Mouse (Mus musculus): Measurements from ENCODE around the gene Gm13420. TPM values are rescaled to one million over a fixed set of nuclear protein-coding genes. Genes with fewer than 3 reads are reported as not detected.

Gm13420 gene
- polyA plus RNA-seq, 1 experiment from 2014 or later: 0.25 TPM

DNA sequence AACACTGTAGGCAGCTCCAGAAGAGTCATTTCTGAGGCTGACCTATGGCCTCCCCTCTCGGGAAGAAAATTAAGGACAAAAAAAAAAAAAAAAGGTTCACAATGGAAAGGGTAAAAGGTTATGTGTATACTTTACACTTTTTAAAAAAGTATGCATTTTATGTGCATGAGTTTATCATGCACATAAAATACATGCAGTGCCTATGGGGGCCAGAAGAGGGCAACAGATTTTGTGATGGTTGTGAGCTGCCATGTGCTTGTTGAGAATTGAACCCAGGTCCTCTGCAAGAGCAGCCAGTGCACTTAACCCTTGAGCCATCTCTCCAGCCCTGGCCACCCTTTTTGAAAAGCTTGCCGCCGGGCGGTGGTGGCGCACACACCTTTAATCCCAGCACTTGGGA, 3.6 kb downstream of the Gm13420 start:
- DNase-seq (ENCODE audit: low spot score) (peak; percentile 36), ATAC-seq (replicated peaks; ENCODE audit: insufficient number of reproducible peaks, low FRiP score, low TSS enrichment, low read depth) (no peak)
- 43% methylated on average over 5 of the region's 5 CpGs for WGBS
- no peak overlapping the region for H3K4me2 ChIP-seq (ENCODE audit: low read depth, low read length)
- no peaks in the 10 kb centered on the region for H3K9me3 ChIP-seq (replicated peaks; ENCODE audit: control insufficient read depth, low read length)
- peaks cover 5% of the 10 kb centered on the region for H3K4me1 ChIP-seq (ENCODE audit: control insufficient read depth, insufficient read depth, low read length)
- no peak overlapping the region for H3K27ac ChIP-seq (replicated peaks; ENCODE audit: low read depth, low read length)
- no peaks in the 10 kb centered on the region for H3K36me3 ChIP-seq (replicated peaks; ENCODE audit: control insufficient read depth, insufficient read depth, low read depth, low read length)
- no peak overlapping the region for H3K9ac ChIP-seq (replicated peaks; ENCODE audit: low read length)
- H3K4me3 ChIP-seq (ENCODE audit: low read depth, low read length): no peak overlapping the region
- H3K27me3 ChIP-seq (ENCODE audit: control insufficient read depth, insufficient read depth, low read length): peaks cover 42% of the 10 kb centered on the region

DNA sequence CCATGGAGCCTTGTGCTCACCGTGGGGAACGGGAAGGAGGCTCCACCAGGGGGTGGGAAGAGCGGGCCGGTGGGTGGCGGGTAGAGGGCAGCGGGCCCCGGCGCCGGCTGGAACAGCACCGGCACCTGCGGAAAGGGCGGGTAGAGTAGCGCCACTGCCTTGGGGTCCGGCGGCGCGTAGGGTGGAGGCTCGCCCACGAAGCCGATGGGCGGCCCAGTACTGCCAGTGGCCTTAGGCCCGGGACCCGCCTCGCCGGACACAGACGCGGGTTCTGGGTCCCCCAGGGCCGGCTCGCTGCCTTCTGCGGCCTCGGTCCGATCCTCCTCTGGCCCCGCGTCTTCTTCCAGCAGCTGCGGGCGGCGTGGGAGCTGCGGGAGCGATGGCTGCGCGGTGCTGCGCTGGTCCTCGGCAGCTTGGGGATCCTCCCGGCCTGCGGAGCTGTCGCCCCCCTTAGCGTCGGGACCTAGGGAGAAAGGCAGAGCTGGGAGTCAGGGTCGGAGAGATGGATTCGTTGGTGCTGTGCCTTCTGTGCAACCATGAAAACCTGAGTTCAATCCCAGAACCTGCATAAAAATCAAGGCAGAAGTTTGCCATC, 4.2 kb downstream of the Gm13420 start:
- Histone ChIP-seq H3K36me3 (replicated peaks; ENCODE audit: control insufficient read depth, insufficient read depth, low read depth, low read length) (no peaks in the 10 kb centered on the region), H3K27ac (replicated peaks; ENCODE audit: low read depth, low read length) (no peak overlapping the region), H3K4me1 (ENCODE audit: control insufficient read depth, insufficient read depth, low read length) (peaks cover 5% of the 10 kb centered on the region), H3K4me3 (ENCODE audit: low read depth, low read length) (peak overlapping the region; percentile 30), H3K9me3 (replicated peaks; ENCODE audit: control insufficient read depth, low read length) (no peaks in the 10 kb centered on the region), H3K27me3 (ENCODE audit: control insufficient read depth, insufficient read depth, low read length) (peaks cover 39% of the 10 kb centered on the region), H3K9ac (replicated peaks; ENCODE audit: low read length) (peak overlapping the region; percentile 52), H3K4me2 (ENCODE audit: low read depth, low read length) (peak overlapping the region; percentile 56)
- ATAC-seq (replicated peaks; ENCODE audit: insufficient number of reproducible peaks, low FRiP score, low TSS enrichment, low read depth) (no peak), DNase-seq (ENCODE audit: low spot score) (no peak)
- WGBS: 5% methylated on average over 50 of the region's 50 CpGs

DNA sequence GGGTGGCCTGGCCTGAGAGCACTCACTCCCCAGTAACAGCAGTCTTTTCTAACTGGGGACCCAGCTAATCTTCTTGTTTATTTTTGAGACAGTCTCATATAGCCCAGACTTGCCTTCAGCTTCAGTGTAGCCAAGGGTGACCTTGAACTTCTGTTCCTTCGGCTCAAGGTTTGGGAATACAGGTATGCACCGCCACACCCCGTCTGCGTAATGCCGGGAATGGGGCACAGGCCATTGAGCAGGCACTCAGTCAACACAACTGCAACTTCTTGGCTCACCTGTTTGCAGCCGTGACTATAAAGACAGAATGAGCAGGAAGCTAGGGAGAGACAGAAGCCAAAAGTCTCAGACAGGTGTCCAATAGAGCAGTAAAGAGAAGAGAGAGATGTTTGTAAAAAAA, 7.2 kb downstream of the Gm13420 start:
- Histone ChIP-seq H3K9ac (replicated peaks; ENCODE audit: low read length) (no peak overlapping the region), H3K9me3 (replicated peaks; ENCODE audit: control insufficient read depth, low read length) (no peaks in the 10 kb centered on the region), H3K4me2 (ENCODE audit: low read depth, low read length) (no peak overlapping the region), H3K4me3 (ENCODE audit: low read depth, low read length) (no peak overlapping the region), H3K4me1 (ENCODE audit: control insufficient read depth, insufficient read depth, low read length) (no peaks in the 10 kb centered on the region), H3K27me3 (ENCODE audit: control insufficient read depth, insufficient read depth, low read length) (peaks cover 23% of the 10 kb centered on the region), H3K36me3 (replicated peaks; ENCODE audit: control insufficient read depth, insufficient read depth, low read depth, low read length) (no peaks in the 10 kb centered on the region), H3K27ac (replicated peaks; ENCODE audit: low read depth, low read length) (no peak overlapping the region)
- 88% methylated on average over 6 of the region's 6 CpGs for WGBS
- ATAC-seq (replicated peaks; ENCODE audit: insufficient number of reproducible peaks, low FRiP score, low TSS enrichment, low read depth): no peak
- DNase-seq (ENCODE audit: low spot score): no peak

DNA sequence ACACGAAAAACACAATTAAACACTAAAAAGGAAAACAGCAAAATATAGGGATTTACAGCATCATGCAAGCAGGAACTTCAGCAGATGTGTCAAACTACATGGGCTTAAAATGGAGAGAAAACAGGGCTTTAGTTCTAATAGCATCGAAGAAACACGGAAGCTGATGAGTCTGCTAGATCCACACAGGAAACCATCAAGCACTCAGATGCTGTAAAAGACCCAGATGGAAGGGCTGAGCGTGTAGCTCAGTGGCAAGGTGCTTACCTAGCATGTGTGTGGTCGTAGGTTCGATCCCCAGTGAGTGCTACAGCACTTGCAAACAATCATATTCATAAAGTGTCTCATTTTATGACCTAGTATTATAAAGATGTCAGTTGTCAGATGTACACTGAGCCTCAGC, 10.3 kb downstream of the Gm13420 start:
- no peak overlapping the region for H3K4me2 ChIP-seq (ENCODE audit: low read depth, low read length)
- no peak overlapping the region for H3K4me3 ChIP-seq (ENCODE audit: low read depth, low read length)
- peaks cover 4% of the 10 kb centered on the region; the same call in 1 of the 2 replicates for H3K27me3 ChIP-seq (ENCODE audit: control insufficient read depth, insufficient read depth, low read length)
- no peak overlapping the region for H3K27ac ChIP-seq (replicated peaks; ENCODE audit: low read depth, low read length)
- 93% methylated on average over 6 of the region's 6 CpGs for WGBS
- H3K9ac ChIP-seq (replicated peaks; ENCODE audit: low read length): no peak overlapping the region
- ATAC-seq (replicated peaks; ENCODE audit: insufficient number of reproducible peaks, low FRiP score, low TSS enrichment, low read depth): no peak
- no peaks in the 10 kb centered on the region for H3K4me1 ChIP-seq (ENCODE audit: control insufficient read depth, insufficient read depth, low read length)
- no peak for DNase-seq (ENCODE audit: low spot score)
- peaks cover 3% of the 10 kb centered on the region for H3K36me3 ChIP-seq (replicated peaks; ENCODE audit: control insufficient read depth, insufficient read depth, low read depth, low read length)
- no peaks in the 10 kb centered on the region for H3K9me3 ChIP-seq (replicated peaks; ENCODE audit: control insufficient read depth, low read length)

DNA sequence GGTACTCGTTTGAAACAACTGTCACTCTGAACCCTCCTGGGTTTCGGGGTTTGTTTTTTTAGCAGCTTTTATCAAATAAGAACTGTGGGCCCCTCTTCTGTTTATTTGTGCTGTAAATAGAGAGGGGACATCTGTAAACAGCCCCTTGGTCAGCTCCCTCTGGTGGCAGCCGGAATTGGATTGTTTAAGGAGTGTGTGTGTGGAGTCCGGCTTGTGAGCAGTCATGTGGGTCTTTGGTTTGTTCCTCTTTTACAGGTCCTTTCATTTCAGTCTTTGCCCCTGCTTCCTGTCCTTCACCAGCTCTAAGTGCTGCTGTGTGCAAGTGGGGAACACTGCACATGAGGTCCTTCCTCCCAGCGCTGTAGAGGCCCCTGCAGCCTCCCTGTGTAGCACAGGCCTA, 12.1 kb downstream of the Gm13420 start:
- Histone ChIP-seq H3K27ac (replicated peaks; ENCODE audit: low read depth, low read length) (no peak overlapping the region), H3K9ac (replicated peaks; ENCODE audit: low read length) (no peak overlapping the region), H3K4me3 (ENCODE audit: low read depth, low read length) (no peak overlapping the region), H3K9me3 (replicated peaks; ENCODE audit: control insufficient read depth, low read length) (no peaks in the 10 kb centered on the region), H3K4me2 (ENCODE audit: low read depth, low read length) (no peak overlapping the region), H3K36me3 (replicated peaks; ENCODE audit: control insufficient read depth, insufficient read depth, low read depth, low read length) (peaks cover 3% of the 10 kb centered on the region), H3K27me3 (ENCODE audit: control insufficient read depth, insufficient read depth, low read length) (no peaks in the 10 kb centered on the region), H3K4me1 (ENCODE audit: control insufficient read depth, insufficient read depth, low read length) (no peaks in the 10 kb centered on the region)
- no peak for DNase-seq (ENCODE audit: low spot score)
- WGBS: 76% methylated on average over 5 of the region's 5 CpGs
- ATAC-seq (replicated peaks; ENCODE audit: insufficient number of reproducible peaks, low FRiP score, low TSS enrichment, low read depth): no peak

DNA sequence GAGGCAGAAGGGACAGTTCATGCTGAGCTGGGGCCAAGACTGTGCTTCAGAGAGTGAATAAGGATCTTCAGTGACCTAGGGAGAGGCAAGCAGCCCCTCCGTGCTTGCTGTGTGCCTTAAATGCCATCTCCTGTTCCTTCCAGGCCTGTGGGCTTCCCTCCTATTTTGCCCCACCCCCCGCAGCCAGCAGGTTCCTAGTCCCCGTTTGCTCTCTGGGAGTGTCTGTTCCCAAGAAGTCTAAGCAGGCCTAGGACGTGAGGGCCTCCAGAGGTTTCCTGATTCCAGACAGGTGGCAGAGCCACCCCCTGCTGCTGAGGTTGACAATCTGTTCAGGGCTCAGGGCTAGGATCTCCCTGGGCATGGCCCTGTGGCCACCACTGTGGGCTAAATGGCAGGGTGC, 12.7 kb downstream of the Gm13420 start:
- Histone ChIP-seq H3K4me2 (ENCODE audit: low read depth, low read length) (no peak overlapping the region; the same call in 1 of the 2 replicates), H3K27me3 (ENCODE audit: control insufficient read depth, insufficient read depth, low read length) (no peaks in the 10 kb centered on the region), H3K9me3 (replicated peaks; ENCODE audit: control insufficient read depth, low read length) (no peaks in the 10 kb centered on the region), H3K4me3 (ENCODE audit: low read depth, low read length) (no peak overlapping the region), H3K4me1 (ENCODE audit: control insufficient read depth, insufficient read depth, low read length) (no peaks in the 10 kb centered on the region), H3K9ac (replicated peaks; ENCODE audit: low read length) (no peak overlapping the region), H3K36me3 (replicated peaks; ENCODE audit: control insufficient read depth, insufficient read depth, low read depth, low read length) (peaks cover 3% of the 10 kb centered on the region), H3K27ac (replicated peaks; ENCODE audit: low read depth, low read length) (no peak overlapping the region)
- ATAC-seq (replicated peaks; ENCODE audit: insufficient number of reproducible peaks, low FRiP score, low TSS enrichment, low read depth) (no peak), DNase-seq (ENCODE audit: low spot score) (no peak)
- WGBS: 58% methylated on average over 4 of the region's 4 CpGs

DNA sequence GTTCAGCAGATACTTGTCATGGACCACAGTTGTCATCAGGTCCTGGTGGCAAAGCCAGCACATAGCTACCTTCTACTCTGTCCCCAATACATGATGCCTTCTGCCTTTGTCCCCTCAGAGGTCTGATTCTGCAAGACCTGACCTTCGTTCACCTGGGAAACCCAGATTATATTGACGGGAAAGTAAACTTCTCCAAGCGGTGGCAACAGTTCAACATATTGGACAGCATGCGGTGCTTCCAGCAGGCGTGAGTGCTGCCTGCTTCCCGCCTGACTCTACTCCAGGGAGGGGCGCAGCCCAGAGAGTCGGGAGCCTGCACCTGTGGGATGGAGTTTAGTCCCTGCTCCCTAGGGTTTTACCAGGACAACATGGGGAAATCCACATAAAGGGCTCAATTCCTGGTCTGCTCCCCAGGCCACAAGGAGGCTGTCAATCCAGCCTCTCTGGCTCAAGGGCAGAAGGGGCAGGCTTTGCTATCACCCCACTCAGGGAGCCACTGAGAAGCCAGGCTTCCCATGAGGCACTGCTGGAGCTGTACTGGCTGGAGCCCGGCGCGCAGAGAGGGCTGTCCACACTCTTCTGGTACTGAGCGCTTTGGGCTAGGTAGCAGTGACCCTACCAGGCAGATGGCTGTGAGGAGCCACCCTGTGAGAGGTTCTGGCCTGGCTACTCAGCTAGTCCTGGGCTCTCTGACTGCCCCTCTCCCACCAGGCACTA, 14.1 kb downstream of the Gm13420 start:
- Histone ChIP-seq H3K27ac (replicated peaks; ENCODE audit: low read depth, low read length) (no peak overlapping the region), H3K4me3 (ENCODE audit: low read depth, low read length) (no peak overlapping the region), H3K4me1 (ENCODE audit: control insufficient read depth, insufficient read depth, low read length) (no peaks in the 10 kb centered on the region), H3K9me3 (replicated peaks; ENCODE audit: control insufficient read depth, low read length) (no peaks in the 10 kb centered on the region), H3K4me2 (ENCODE audit: low read depth, low read length) (no peak overlapping the region), H3K27me3 (ENCODE audit: control insufficient read depth, insufficient read depth, low read length) (no peaks in the 10 kb centered on the region), H3K9ac (replicated peaks; ENCODE audit: low read length) (no peak overlapping the region), H3K36me3 (replicated peaks; ENCODE audit: control insufficient read depth, insufficient read depth, low read depth, low read length) (peaks cover 7% of the 10 kb centered on the region)
- ATAC-seq (replicated peaks; ENCODE audit: insufficient number of reproducible peaks, low FRiP score, low TSS enrichment, low read depth) (no peak), DNase-seq (ENCODE audit: low spot score) (no peak)
- 84% methylated on average over 12 of the region's 12 CpGs for WGBS

DNA sequence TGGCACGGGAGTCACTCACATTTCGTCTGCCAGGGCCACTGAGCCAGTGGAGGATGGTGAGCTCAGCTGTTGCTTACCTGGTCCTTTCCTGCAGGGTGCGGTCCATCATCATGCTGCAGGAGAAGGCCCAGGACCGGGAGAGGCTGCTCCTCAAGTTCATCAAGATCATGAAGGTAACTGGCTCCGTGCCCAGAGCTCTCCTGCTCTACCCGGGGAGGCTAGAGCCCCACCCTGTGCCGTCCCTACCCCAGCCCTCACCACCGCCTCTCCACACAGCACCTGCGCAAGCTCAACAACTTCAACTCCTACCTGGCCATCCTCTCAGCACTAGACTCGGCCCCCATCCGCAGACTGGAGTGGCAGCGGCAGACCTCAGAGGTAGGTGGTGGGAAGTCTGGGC, 15.8 kb downstream of the Gm13420 start:
- Histone ChIP-seq H3K9ac (replicated peaks; ENCODE audit: low read length) (no peak overlapping the region), H3K36me3 (replicated peaks; ENCODE audit: control insufficient read depth, insufficient read depth, low read depth, low read length) (peaks cover 9% of the 10 kb centered on the region), H3K27ac (replicated peaks; ENCODE audit: low read depth, low read length) (no peak overlapping the region), H3K9me3 (replicated peaks; ENCODE audit: control insufficient read depth, low read length) (no peaks in the 10 kb centered on the region), H3K4me2 (ENCODE audit: low read depth, low read length) (no peak overlapping the region), H3K4me3 (ENCODE audit: low read depth, low read length) (no peak overlapping the region), H3K27me3 (ENCODE audit: control insufficient read depth, insufficient read depth, low read length) (no peaks in the 10 kb centered on the region), H3K4me1 (ENCODE audit: control insufficient read depth, insufficient read depth, low read length) (no peaks in the 10 kb centered on the region)
- no peak for ATAC-seq (replicated peaks; ENCODE audit: insufficient number of reproducible peaks, low FRiP score, low TSS enrichment, low read depth)
- 94% methylated on average over 12 of the region's 12 CpGs for WGBS
- no peak for DNase-seq (ENCODE audit: low spot score)
